Mouse (Mus musculus): ENCODE measurements around the gene Gm28048.

Gene Gm28048

DNA sequence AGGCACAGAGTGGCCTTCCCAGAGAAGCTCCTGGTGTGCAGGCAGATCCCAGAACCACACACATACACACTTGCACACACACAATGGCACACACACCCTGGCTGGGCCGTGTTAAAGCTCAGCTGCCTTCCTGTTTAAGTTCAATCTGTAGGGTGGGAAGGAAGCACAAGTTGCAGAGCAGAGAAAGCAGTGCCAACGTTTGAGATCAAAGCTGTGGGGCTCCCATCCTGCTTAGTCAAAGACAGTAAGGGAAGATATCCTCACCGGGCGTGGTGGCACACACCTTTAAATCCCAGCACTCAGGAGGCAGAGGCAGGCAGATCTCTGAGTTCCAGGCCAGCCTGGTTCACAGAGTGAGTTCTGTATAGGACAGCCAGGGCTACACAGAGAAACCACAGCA, 149.3 kb downstream of the Gm28048 start:
- no peak for DNase-seq (ENCODE audit: low spot score)

- no peak for DNase-seq (ENCODE audit: low spot score)
Measured at GRCm38 (mm10) chr11:22831916-22832315, 150.0 kb downstream of the Gm28048 start.

GRCm38 (mm10) chr11:22830684-22831083, 151.2 kb downstream of the Gm28048 start:
- no peak for DNase-seq (ENCODE audit: low spot score)

DNA sequence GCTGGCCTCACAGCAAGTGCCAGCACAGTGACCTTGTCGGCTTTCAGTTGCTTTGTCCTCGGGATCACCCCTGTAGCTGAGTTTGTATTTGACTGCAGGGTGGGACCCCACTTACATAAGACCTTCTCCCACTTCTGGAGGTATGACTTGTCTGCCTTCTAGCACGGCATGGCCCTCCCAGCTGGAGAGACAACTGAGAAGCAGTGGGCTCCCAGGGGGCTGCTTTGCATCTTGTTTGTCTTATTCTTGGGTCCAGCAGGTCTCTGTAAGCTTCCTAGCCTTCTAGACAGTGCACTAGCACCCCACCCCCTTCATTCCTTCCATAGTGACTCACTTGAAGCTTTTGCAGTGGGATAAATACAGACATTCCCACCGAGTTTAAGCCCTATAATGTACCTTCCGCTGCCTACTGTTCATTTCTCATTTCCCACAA, 151.7 kb downstream of the Gm28048 start:
- no peak for DNase-seq (ENCODE audit: low spot score)

DNA sequence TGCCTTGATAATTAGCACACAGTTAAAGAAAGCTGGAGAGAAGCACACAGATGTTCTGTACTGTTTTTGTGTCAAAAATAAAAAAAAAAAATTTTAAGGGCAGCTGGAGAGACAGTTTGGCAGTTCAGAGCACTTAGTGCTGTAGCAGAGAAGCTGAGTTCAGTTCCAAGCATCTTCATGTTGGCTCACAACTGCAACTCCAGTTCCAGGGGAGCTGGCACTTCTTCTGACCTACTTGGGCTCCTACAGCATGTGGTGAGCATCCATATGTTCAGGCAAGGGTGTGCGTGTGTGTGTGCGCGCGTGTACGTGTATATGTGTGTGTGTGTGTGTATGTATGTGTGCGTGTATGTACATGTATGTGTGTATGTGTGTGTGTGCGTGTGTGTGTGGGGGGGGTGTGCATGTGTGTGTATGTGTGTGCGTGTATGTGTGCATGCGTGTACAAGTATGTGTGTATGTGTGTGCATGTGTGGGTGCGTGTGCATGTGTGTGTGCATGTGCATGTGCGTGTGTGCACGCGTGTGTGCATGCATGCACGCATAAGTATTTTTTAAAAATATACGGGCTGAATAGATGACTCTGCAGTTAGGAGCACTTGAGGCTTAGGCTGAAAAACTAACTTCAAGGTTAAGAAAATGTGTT, 152.8 kb downstream of the Gm28048 start:
- DNase-seq (ENCODE audit: low spot score) = no peak

DNA sequence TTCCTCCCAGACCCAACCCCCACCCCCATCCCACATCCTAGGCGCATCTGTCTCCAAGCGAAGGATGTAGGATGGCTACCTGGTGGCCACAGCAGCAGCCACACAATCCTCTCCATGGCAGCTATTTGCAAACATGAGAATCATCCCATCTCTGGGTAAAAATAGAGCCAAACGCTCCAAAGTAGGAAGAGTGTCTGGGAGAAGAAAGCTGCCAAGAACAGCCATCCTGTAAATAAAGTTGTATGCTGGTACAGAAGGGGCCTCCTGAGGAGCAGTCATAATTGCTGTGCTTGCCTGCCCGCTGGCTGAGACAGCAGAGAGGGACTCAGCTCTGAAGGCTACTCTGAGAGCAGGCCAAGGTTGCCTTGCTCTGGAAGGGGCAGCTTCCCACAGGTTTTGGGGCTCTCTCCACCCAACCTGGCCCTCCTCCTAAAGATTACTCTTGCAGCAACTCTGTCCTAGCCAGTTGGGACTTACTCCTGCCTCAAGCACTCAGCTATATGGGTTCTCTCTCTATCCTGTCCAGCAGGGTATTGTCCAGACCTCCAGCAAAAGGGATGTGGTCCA, 154.3 kb downstream of the Gm28048 start:
- no peak for DNase-seq (ENCODE audit: low spot score)

GRCm38 (mm10) chr11:22826665-22827064, 155.2 kb downstream of the Gm28048 start:
- DNase-seq (ENCODE audit: low spot score) = no peak

DNA sequence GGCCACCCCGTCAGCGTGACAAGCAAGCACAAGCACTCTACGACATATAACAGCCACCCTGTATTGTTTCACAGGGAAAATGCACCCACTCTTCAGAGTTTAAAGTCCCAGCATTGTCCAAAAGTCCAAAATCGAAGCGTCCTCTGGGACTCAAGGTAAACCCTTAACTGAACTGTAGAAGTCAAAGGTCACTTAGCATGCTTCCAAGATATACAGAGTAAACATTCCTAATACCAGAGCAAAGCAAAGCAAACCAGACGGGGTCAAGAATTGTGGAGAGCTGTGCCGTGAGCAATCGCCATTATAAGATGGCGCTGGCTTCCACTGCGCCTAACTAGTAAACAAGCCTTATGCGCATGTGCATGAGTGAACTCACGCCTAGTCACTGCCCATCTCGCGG, 155.8 kb downstream of the Gm28048 start:
- no peak for DNase-seq (ENCODE audit: low spot score)

- no peak for DNase-seq (ENCODE audit: low spot score)
Measured at GRCm38 (mm10) chr11:22825548-22825947, 156.3 kb downstream of the Gm28048 start.

- DNase-seq (ENCODE audit: low spot score) = no peak
Measured at GRCm38 (mm10) chr11:22824049-22824705, 157.7 kb downstream of the Gm28048 start.

GRCm38 (mm10) chr11:22821243-22821642, 160.6 kb downstream of the Gm28048 start:
- DNase-seq (ENCODE audit: low spot score) = no peak

- no peak for DNase-seq (ENCODE audit: low spot score)
Measured at GRCm38 (mm10) chr11:22818371-22818770, 163.5 kb downstream of the Gm28048 start.

DNA sequence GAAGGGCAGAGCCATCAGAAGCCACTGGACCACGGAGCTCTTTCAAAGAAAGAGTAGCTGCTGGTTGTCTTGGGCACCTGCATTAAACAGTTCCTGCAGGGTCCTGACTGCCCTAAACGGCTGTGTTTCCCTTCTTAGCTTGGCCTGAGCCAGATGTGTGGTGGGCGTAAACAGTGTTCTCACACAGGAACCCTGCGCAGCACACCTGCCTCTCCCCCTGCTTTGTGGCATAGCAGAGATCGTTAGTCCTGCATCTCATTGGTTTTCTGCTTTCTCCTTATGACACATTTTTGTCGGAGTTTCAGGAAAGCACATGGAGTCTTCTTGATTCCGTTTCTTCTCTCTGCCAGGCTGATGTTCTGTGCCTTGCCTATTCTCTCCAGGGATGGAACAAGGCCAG, 166.0 kb downstream of the Gm28048 start:
- no peak for DNase-seq (ENCODE audit: low spot score)

DNA sequence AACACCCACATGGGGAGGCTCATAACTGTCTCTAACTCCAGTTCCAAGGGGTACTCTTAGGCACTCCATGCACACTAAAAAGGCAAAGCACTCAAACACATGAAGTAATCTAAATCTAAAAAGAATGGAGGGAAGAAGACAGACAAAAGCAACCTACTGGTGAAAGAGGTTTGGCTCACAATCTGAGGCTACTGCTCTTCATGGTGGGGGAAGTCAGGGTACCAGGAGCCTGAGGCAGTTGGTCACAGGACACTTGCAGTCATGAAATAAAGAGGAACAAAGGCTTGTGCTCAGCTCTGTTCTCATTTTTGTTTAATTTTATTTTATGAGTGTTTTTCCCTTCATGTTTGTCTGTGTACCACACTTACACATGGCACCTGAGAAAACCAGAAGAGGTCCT, 166.7 kb downstream of the Gm28048 start:
- DNase-seq (ENCODE audit: low spot score) = no peak

GRCm38 (mm10) chr11:22813921-22814704, 167.8 kb downstream of the Gm28048 start:
- DNase-seq (ENCODE audit: low spot score) = no peak

DNA sequence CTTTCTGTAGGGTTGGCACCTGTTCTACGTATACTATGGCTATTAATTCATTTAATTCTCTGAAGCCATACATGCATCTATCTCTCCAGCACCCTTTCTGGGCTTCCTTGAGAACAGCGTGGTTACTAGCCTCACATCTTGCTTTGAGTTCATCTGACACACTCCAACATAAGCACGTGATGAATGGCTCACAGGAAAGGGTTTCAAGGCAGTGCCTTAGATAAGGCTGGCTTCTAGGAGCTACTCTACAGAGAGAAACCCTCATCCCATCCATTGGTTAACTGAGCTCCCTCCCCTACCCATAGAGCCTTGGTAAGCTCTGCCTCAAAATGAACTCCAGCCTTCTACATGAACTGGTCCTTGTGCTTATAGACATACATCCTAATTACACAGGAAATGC, 168.5 kb downstream of the Gm28048 start:
- DNase-seq (ENCODE audit: low spot score) = no peak

GRCm38 (mm10) chr11:22811413-22811812, 170.5 kb downstream of the Gm28048 start:
- no peak for DNase-seq (ENCODE audit: low spot score)

DNA sequence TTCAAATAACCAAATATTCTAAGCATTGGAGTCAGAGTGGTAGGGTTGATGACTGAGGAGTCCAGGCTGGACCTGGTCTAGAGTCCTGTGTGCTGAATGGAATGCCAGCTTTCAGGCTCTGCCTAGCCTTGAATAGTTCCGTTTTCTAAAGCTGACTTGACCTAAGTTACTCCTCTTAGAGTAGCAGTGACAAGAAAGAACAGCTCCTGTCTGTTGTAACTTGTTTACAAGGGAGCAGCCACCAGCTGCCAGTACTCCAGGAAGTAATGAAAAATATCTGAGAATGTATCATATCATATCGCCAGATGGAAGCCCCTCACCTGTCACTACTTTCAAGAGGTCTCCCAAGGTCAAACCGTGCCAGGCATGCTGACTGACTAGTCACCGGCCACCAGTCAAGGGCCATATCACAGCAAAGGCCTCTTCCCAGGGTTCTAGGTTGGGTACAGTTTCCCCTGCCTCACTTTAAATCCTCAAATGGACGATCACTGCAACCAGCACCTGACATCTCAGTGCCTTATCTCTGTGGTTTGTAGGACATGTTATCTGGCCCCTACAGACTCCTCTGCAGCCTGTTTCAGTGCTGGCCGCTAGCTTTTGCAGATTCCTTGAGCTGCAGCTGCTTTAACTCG, 172.3 kb downstream of the Gm28048 start:
- DNase-seq (ENCODE audit: low spot score) = no peak

DNA sequence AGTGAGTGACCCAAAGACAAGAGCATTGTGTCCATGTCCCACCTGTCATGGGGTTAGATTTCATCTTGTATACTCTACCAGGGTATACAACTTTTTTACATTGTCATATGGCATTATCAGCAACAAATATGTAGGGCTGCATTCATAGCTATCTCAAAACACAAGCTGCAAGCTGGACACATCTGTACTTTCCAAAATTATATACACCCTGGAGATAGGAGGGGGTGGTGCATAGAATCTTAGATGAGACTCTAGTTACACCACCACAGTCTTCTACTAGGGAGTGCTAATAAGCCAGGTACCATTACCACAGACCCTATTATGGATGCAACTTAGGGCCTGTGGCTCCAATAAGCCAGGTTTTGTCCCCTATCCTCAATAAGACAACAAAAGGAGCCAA, 173.8 kb downstream of the Gm28048 start:
- no peak for DNase-seq (ENCODE audit: low spot score)

DNA sequence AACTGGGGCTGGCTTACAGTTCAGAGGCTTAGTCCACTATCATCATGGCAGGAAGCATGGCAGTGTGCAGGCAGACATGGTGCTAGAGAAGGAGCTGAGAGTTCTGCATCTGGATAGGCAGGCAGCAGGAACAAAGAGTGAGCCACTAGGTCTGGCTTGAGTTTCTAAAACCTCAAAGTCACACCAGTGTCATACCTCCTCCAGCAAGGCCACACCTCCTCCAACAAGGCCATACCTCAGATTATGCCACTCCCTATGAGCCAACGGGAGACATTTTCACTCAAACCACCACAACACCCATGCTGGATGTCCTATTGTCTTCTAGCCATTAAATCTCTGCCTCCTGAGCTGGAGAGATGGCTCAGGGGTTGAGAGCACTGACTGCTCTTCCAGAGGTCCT, 176.7 kb downstream of the Gm28048 start:
- no peak for DNase-seq (ENCODE audit: low spot score)

GRCm38 (mm10) chr11:22799987-22800424, 181.9 kb downstream of the Gm28048 start:
- DNase-seq (ENCODE audit: low spot score) = no peak

DNA sequence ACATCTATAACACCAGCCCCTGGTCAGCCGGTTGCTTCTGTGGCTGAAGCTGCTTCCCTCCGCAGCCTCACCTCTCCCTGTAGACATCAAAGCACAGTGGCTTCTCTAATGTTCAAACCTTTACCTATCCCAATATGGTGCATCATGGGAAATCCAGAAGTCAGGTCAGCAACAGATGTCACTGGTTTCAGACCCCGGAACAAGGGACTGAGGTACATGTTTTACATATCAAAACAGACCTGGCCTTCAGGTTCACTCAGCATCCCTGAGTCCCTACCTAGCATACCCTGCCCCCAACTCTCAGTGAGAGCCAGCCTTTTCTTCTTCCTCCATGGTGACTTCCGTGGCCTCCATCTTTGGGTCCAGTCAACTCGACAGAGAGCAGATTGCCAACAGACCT, 183.0 kb downstream of the Gm28048 start:
- DNase-seq (ENCODE audit: low spot score) = no peak

All from layer of hippocampus, adult 9-10 months (tissue).